Mouse (Mus musculus) forebrain, embryonic 10.5 days (tissue): Measurements from ENCODE around the gene Gtpbp6. TPM values are rescaled to one million over a fixed set of nuclear protein-coding genes. Genes with fewer than 3 reads are reported as not detected.
"Not testable (repeated sequence)": the region's sequence is repeated elsewhere in the genome, so short reads cannot be mapped to it uniquely, and the experiment has no call there.

Experiments used
- DNase-seq: peaks from one replicate; pipeline ENCODE4 v3.0.0-alpha.2; 2017; ENCODE audit warnings: low spot score; ENCODE audit errors: extremely low spot score
- H3K27ac ChIP-seq: fragments of 300-500 bp; sonication (generic); 2 replicates; pipeline ENCODE4 v1.5.1; 2016; ENCODE audit warnings: mild to moderate bottlenecking
- H3K27me3 ChIP-seq: fragments of 300-500 bp; sonication (generic); 2 replicates; pipeline ENCODE4 v1.6.1; 2016; ENCODE audit warnings: mild to moderate bottlenecking; ENCODE audit not compliant: poor library complexity, severe bottlenecking
- H3K36me3 ChIP-seq: fragments of 300-500 bp; sonication (generic); replicated peaks from 2 replicates; pipeline ENCODE4 v1.6.1; 2016; ENCODE audit warnings: mild to moderate bottlenecking, moderate library complexity
- H3K4me1 ChIP-seq: fragments of 300-500 bp; sonication (generic); 2 replicates; pipeline ENCODE4 v1.6.1; 2016
- H3K4me3 ChIP-seq: fragments of 300-500 bp; sonication (generic); 2 replicates; pipeline ENCODE4 v1.5.1; 2016; ENCODE audit warnings: mild to moderate bottlenecking, moderate library complexity
- H3K9me3 ChIP-seq: fragments of 300-500 bp; sonication (generic); 2 replicates; pipeline ENCODE4 v1.6.1; 2016; ENCODE audit warnings: mild to moderate bottlenecking, moderate library complexity
- WGBS: fragments of 180-500 bp; shearing (Covaris S2); methylation state at CpG from one replicate; pipeline ENCODE4 v1.1.7; 2016; 5-methylcytosine and 5-hydroxymethylcytosine counted together
- polyA plus RNA-seq: library from polyadenylated mRNA; unstranded; fragments of >200 nt; fragmentation: Nextera tagmentation; extraction: Ambion mirVana; gene quantifications from 2 replicates; pipeline ENCODE4 v1.2.1, GENCODE M21; 2016

The Gtpbp6 gene
- polyA plus RNA-seq: 32.8 and 32.9 TPM in 2 replicates

DNA sequence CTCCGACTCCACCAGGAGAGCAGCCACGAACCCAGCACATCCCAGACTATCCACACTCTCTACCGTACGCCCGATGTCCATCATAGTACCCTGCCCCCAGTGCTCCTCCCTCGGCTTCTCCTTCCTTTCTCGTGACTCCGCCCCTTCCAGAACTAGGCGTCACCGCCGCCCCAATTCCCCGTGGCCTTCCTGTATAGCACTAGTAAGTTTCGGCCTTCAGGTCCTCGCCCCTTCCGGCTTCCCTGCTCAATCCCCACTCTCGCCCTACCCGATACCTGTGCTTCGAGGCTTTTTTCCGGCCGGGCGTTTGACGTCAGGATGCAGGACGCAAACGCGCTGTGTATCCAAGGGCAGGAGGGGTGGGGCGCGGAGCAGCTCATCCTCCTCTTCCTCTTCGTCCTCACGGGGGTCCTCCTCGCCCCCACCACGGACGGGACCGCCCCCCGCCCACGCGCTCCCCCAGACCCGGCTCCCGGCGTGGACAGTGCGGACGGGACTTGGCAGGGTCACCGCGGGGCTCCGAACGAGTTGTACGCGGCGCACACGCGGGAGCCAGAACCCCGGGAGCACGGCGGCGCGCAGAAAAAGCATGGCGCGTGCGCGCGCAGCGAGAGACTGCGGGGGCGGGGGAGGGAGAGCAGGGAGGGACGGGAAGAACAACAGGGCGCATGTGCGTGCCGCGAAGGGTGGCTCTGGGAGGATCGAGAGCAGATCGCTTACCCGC, at the start of gene Gtpbp6:
Gene Gtpbp6, minus strand, starts transcription at position 617 of the 724 bp plus-strand sequence.
- Histone ChIP-seq H3K4me3 (peak within 1 kb of the TSS; percentile 86), H3K36me3 (peaks cover 54% of the 10 kb centered on the region), H3K27me3 (no peaks in the 10 kb centered on the region), H3K27ac (peak within 1 kb of the TSS; percentile 97), H3K4me1 (peaks cover 24% of the 10 kb centered on the region), H3K9me3 (peaks cover 6% of the 10 kb centered on the region; the same call in 1 of the 2 replicates)
- peak; percentile 94 for DNase-seq
- WGBS: under 1% methylated on average over 71 of the region's 71 CpGs

DNA sequence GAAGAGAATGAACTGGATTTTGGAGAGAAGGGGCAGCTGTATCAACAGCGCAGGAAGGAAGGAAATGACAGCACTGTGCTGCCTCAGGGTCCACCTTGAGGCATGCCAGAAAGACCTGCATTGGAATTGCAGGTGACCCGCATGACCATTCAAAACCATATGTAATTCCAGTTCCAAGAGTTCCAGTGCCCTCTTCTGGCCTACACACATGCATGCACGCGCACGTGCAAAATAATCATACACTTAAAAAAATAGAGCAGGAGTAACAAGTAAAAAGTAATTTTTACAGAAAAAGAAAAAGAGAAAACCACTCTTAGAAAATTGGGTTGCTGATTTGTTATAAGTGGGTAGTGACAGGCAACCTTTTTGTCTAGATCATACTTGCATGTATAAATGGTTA, 35.0 kb upstream of the Gtpbp6 start:
- Histone ChIP-seq H3K27ac (no peak overlapping the region), H3K36me3 (peaks cover 79% of the 10 kb centered on the region)

DNA sequence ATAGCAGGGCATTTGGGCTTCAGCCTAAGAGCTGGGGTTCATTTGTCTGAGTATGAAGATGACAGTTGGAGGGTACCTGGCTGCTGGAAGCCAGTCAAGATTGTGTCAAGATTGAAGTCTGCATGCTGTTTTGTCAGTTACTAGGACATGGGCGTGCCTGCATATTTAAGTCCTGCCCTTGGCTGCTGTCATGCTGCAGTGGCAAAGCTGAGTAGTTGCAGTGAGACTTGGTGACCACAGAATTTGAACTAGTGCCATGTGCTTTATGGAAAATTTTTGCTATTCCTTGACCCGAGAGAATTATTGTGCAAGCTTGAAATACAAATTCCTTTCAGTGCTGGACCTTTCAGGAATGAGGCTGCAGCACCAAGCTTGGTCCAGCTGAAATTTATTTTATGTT, 34.3 kb upstream of the Gtpbp6 start:
- Histone ChIP-seq H3K4me3 (no peak overlapping the region), H3K27ac (no peak overlapping the region), H3K4me1 (no peaks in the 10 kb centered on the region), H3K36me3 (peaks cover 75% of the 10 kb centered on the region), H3K9me3 (no peaks in the 10 kb centered on the region), H3K27me3 (no peaks in the 10 kb centered on the region)
- 90% methylated on average over 2 of the region's 2 CpGs for WGBS
- no peak for DNase-seq

More for the DNA sequence above, 35.0 kb upstream of the Gtpbp6 start:
- no peak overlapping the region for H3K4me3 ChIP-seq
- no peaks in the 10 kb centered on the region for H3K27me3 ChIP-seq
- no peaks in the 10 kb centered on the region for H3K9me3 ChIP-seq
- H3K4me1 ChIP-seq: no peaks in the 10 kb centered on the region
- WGBS: 90% methylated on average over 5 of the region's 5 CpGs
- no peak for DNase-seq

DNA sequence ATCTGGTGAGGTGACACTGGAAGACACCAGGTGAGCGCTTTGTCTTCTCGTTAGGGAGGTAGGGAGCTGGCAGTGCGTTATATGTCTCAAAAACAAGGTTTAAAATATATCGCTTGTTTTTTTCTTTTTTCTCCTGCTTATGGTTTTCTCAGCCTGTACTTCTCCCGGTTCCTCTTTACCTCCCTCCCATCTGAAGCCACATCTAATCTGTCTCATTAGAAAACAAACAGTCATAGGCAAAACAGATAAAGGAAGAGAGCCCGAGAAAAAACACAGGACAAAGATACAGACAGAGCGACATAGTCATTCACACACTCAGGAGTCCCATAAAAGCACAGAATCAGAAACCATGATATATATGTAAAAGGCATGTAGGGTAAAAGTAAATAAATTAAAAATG, 32.4 kb upstream of the Gtpbp6 start:
- 94% methylated on average over 7 of the region's 7 CpGs for WGBS
- Histone ChIP-seq H3K4me3 (no peak overlapping the region), H3K36me3 (peaks cover 57% of the 10 kb centered on the region), H3K27me3 (no peaks in the 10 kb centered on the region), H3K27ac (no peak overlapping the region), H3K4me1 (peaks cover 11% of the 10 kb centered on the region), H3K9me3 (no peaks in the 10 kb centered on the region)
- DNase-seq: no peak

DNA sequence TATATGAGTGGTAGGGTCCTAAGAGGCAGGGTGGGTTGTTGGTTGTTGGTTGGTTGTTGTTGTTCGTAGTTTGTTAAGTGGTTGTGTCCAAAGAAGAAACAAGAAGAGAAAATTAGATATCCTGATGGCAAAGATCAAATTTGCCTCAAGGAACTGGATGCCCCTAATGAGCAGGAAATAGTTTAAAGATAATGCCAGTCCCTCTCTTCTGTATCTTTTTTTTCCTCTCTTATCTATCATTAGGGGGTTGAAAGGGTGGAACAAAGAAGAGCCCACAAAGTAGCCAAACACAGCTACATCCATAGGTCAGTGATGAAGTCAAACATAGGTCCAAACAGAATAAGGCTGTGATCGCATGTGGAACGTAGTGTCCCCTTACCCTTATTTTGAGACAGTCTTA, 31.3 kb upstream of the Gtpbp6 start:
- H3K4me3 ChIP-seq: no peak overlapping the region
- DNase-seq: no peak
- H3K27ac ChIP-seq: no peak overlapping the region
- H3K36me3 ChIP-seq: peaks cover 46% of the 10 kb centered on the region
- 92% methylated on average over 3 of the region's 3 CpGs for WGBS
- H3K4me1 ChIP-seq: peaks cover 14% of the 10 kb centered on the region
- H3K27me3 ChIP-seq: no peaks in the 10 kb centered on the region
- H3K9me3 ChIP-seq: no peaks in the 10 kb centered on the region

DNA sequence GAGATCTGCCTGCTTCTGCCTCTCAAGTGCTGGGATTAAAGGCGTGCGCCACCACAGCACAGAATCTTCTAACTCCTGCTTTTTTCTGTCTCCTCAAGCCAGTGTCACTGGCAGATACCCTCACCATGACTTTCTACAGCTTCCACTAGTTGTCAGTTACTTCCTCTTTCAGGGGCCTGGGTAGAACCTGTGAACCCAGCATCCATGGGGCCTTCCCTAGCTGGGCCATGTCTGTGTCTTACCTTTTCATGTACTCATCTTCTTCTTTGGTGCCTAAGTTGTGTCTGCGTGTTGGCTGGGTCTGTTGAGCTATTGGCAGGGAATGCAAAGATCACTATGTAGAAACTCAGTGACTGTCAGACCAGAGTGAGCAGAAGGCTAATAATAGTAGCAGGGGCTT, 29.8 kb upstream of the Gtpbp6 start:
- peaks cover 32% of the 10 kb centered on the region for H3K36me3 ChIP-seq
- no peaks in the 10 kb centered on the region for H3K27me3 ChIP-seq
- DNase-seq: no peak
- H3K4me1 ChIP-seq: peaks cover 14% of the 10 kb centered on the region
- 94% methylated on average over 3 of the region's 3 CpGs for WGBS
- H3K27ac ChIP-seq: no peak overlapping the region
- peaks cover 8% of the 10 kb centered on the region for H3K9me3 ChIP-seq
- no peak overlapping the region for H3K4me3 ChIP-seq

DNA sequence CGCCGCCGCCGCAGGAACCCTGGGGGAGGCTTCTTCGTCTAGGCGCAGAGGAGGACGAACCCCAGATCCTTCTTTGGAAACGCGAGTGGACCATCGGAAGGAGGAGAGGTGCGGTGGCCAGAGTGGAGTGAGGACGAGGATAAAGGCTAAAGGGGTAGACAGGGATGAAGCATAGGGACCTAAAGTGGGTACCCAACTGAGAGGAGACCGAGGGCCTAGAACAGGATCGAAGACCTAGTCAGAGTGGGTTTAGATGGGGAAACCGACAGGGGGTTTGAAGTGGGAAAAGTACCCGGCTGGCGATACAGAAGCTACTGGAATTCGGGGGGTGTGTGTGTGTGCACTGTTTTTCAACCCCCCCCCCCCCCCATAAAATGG, 28.1 kb upstream of the Gtpbp6 start:
- DNase-seq: no peak
- H3K4me1 ChIP-seq: peaks cover 14% of the 10 kb centered on the region
- 7% methylated on average over 18 of the region's 18 CpGs for WGBS
- peaks cover 26% of the 10 kb centered on the region for H3K36me3 ChIP-seq
- H3K4me3 ChIP-seq: peak overlapping the region; percentile 71
- peak overlapping the region; percentile 82 for H3K27ac ChIP-seq
- no peaks in the 10 kb centered on the region for H3K27me3 ChIP-seq
- peaks cover 14% of the 10 kb centered on the region for H3K9me3 ChIP-seq

DNA sequence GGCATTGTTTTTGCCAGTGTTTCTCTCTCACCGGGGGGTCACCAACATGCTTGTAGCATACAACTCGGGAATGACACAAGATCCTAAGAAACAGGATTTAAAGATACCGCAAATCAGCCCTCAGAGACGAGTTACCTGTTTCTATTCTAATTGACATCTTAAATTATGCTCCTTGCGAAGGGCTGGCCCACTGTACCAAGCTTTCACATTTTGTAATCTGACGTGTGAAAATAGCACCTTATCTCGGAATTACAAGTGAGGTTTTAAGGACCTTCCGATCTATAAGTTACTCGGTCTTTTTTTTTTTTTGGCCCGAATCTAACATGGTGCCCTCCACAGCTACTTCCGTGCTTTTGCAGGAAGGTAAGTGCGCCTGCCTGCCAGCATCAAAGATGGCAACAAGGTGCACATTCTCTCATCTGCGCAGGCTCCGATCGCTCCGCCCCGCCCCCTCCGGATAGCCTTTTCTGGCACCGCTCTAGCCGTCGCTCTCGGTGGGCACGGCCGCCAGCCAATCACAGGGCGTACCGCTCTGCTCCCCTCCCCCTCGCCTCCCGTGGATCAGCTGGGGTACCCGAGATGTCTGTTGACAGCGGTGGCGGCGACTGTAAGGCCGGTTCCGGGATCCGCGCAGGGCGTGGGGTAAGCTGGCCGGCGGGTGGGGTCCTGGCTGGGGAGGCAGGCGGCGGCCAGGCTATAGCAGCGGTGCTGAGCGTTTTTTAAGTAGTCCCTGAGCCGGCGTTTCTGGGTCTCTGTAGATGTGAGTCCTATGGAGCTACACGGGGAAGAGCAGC, 27.5 kb upstream of the Gtpbp6 start, which contains the start of gene Chfr:
Gene Chfr, plus strand, starts transcription at position 550 of the 794 bp plus-strand sequence.
- H3K27ac ChIP-seq: peak within 1 kb of the TSS; percentile 82
- no peaks in the 10 kb centered on the region for H3K27me3 ChIP-seq
- peak; percentile 99 for DNase-seq
- peaks cover 27% of the 10 kb centered on the region for H3K36me3 ChIP-seq
- peak within 1 kb of the TSS; percentile 71 for H3K4me3 ChIP-seq
- peaks cover 14% of the 10 kb centered on the region for H3K4me1 ChIP-seq
- H3K9me3 ChIP-seq: peaks cover 18% of the 10 kb centered on the region
- WGBS: 4% methylated on average over 46 of the region's 46 CpGs

DNA sequence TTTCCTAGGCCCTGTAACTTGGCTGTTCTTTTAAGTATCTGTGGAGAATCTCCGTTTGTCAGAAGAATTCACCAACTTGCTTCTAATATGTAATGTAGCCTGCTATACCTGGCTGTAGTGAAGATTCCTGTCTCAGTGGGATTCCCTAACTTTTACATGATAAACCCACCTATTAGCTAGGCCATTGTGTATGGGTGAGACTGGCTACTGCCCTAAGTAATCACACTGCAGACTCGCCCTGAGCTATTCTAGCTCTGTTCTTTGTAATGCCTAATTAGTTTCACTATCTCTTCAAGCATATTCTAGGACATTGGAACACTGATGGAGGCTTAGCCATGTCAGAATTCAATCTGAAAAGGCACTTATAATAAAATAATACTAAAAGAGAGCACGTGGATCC, 14.4 kb upstream of the Gtpbp6 start:
- not testable (repeated sequence) for DNase-seq, H3K9me3 ChIP-seq, H3K27me3 ChIP-seq, H3K4me1 ChIP-seq, H3K27ac ChIP-seq, H3K4me3 ChIP-seq
- 89% methylated on average over 3 of the region's 3 CpGs for WGBS
- peaks cover 78% of the 10 kb centered on the region for H3K36me3 ChIP-seq

DNA sequence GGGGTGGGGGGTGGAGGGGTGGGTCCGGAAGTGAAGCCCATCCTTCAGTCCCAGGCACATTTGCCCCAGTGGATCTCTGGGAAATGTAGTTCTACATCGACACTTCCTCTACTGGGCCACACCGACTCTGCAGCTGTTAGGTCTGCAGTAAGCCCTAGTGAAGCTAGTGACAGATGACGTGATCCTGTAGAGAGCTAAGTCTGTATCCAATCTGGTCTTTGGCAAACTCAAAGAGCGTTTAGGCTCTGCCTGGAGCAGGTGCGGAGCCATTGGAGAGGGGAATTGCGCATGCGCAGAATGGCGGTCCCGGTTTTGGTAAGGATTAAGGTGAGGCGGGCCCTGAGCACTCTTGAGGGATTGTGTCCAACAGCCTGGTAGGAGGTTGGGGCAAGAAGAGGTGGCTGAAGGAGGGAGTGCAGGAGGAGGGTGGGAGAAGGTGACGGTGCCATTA, 2.0 kb upstream of the Gtpbp6 start, which contains the start of gene Zfp605:
Gene Zfp605, plus strand, starts transcription at position 102 of the 451 bp plus-strand sequence.
- H3K27me3 ChIP-seq: no peaks in the 10 kb centered on the region
- H3K4me1 ChIP-seq: peaks cover 24% of the 10 kb centered on the region
- peak within 1 kb of the TSS; percentile 67 for H3K4me3 ChIP-seq
- WGBS: under 1% methylated on average over 12 of the region's 12 CpGs
- peaks cover 3% of the 10 kb centered on the region; the same call in 1 of the 2 replicates for H3K9me3 ChIP-seq
- DNase-seq: peak; percentile 87
- H3K36me3 ChIP-seq: peaks cover 50% of the 10 kb centered on the region
- peak within 1 kb of the TSS; percentile 90 for H3K27ac ChIP-seq

DNA sequence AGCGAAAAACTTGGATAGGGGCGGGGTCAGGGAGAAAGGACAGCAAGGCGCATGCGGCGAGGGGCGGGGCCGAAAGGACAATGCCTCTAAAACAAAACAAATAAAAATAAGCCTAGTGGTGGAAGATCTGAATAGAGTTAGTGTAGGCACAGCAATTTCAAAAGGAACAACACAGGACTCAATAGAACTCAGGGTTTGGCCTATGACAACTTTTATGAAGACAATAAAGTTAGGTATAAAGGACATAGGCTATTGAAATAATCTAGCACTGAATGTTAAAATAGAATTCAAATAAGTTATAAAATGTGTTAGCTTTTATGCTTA, 270 bp upstream of the Gtpbp6 start:
- H3K36me3 ChIP-seq: peaks cover 54% of the 10 kb centered on the region
- H3K27me3 ChIP-seq: no peaks in the 10 kb centered on the region
- peak overlapping the region; percentile 97 for H3K27ac ChIP-seq
- WGBS: under 1% methylated on average over 7 of the region's 7 CpGs
- H3K4me3 ChIP-seq: peak overlapping the region; percentile 86
- H3K4me1 ChIP-seq: peaks cover 24% of the 10 kb centered on the region
- H3K9me3 ChIP-seq: peaks cover 6% of the 10 kb centered on the region; the same call in 1 of the 2 replicates
- DNase-seq: no peak

DNA sequence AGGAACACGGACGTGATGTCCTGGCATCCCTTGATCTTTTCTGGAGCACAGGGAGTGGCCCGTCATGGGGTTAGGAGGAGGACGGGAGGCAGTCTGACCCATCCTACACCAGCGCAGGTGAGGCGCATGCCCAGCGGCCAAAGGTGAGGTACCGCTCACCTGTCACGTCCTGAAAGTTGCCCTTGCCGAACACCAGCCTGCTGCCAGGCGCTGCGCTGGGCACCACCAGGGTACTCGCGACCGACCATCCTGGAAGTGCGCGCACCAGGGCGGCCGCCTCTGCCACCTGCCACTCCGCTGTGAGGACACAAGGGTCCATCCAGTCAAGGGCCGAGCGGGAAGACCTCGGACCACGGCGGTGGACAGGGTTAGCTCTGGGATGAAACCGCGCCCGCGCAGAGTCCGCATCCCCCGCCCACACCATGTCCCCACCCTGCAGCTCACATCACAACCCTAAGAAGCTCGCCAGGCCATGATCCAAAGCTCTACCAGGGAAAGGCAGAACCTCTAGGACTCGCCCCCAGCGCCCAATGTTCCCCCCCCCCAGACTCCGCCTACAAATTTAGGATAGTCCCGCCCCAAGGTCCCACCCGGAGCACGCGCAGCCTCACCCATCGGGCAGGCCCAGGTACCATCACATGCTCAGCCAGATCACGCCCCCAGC, 964 bp downstream of the Gtpbp6 start:
- WGBS: 16% methylated on average over 41 of the region's 41 CpGs

More for the DNA sequence above, 964 bp downstream of the Gtpbp6 start:
- Histone ChIP-seq H3K4me1 (peaks cover 27% of the 10 kb centered on the region), H3K9me3 (peaks cover 6% of the 10 kb centered on the region; the same call in 1 of the 2 replicates), H3K4me3 (peak overlapping the region; percentile 86), H3K27me3 (no peaks in the 10 kb centered on the region), H3K27ac (peak overlapping the region; percentile 97), H3K36me3 (peaks cover 55% of the 10 kb centered on the region)
- no peak for DNase-seq
